Mouse (Mus musculus): ENCODE results near the gene Ttpal. TPM values are rescaled to one million over a fixed set of nuclear protein-coding genes. Genes with fewer than 3 reads are reported as not detected.

Gene Ttpal
- polyA plus RNA-seq (2015; fragmentation: Nextera tagmentation; extraction: Ambion mirVana), result 31.4 and 33.3 TPM in 2 replicates

DNA sequence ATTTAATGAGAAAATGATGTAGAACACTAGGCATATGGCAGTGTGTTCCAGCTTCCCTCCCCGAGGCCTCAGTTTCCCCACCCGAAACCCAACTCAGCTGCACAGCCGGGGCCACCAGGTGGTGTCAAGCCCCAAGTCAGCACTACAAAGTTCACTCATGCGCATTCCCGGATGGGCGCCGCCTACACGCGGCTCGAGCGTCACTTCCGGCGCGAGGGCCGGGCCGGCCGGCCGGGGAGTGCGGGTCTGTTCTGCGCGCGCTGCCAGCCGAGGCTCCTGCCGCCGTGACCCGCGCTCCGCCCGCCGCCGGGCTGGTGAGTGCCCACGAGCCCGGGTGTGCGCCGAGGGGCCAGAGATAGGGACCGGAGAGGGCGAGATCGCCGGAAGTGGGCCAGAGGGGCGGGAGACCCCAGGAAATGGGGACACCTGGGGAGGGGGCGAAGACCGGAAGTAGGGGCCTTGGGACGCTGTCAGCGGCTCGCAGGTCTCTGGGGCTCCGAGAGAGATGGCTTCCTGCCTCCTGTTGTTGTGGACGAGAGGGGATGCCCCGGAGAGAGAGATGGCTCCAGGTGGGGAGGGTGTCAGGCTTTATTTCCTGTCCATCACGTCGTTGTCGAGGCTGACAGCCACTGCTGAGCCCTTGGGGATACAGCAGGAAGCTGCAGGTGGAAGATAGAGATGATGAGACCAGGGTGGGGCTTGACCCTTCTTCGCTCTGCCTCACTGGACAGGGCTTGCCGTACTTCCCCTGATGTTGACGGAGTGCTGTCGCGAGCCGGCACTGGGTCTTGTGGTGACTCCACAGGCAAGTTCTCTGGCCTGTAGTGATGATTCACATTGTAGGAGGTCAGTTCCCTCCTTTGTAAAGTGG lies at the start of gene Ttpal:
TSS of gene Ttpal (plus strand) at position 214 of the 871 bp plus-strand sequence.
- ATAC-seq (ENCODE audit: insufficient read depth, low FRiP score), result peak; percentile 92
- H3K4me1 ChIP-seq (ENCODE audit: control insufficient read depth, insufficient read depth, low read length), result peaks cover 13% of the 10 kb centered on the region
- H3K9ac ChIP-seq (ENCODE audit: low read length), result peak within 1 kb of the TSS; percentile 90
- peak within 1 kb of the TSS; percentile 79 for H3K4me2 ChIP-seq (ENCODE audit: low read depth, low read length)
- WGBS, result under 1% methylated on average over 57 of the region's 57 CpGs
- peak within 1 kb of the TSS; percentile 74 for H3K27ac ChIP-seq (ENCODE audit: low read length)
- peak within 1 kb of the TSS; percentile 70 for H3K4me3 ChIP-seq (replicated peaks; ENCODE audit: low read length)
- no peaks in the 10 kb centered on the region for H3K27me3 ChIP-seq (ENCODE audit: control insufficient read depth, insufficient read depth, low read length)
- H3K36me3 ChIP-seq (ENCODE audit: control insufficient read depth, insufficient read depth, low read length), result no peaks in the 10 kb centered on the region
- no peaks in the 10 kb centered on the region for H3K9me3 ChIP-seq (replicated peaks; ENCODE audit: control insufficient read depth, low read length)

DNA sequence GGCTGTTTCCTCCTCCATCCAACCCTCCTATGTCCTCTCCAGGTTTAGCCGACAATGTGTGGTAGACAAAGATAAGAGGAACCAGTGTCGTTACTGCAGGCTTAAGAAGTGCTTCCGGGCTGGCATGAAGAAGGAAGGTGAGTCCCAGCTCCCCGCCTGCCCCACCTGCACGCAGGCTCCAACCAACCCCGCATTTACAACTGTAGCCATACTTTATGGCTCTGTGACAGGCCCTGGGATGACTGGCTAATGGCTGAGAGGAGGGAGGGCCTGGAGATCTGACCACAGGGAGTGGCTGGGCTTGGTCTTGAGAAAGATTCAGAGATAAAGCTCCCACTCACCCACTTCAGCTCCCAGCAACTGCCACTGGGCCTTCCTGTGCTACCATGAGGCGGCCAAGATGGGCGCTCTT lies 49.6 kb upstream of the Ttpal start:
- 60% methylated on average over 8 of the region's 8 CpGs for WGBS
- ATAC-seq (ENCODE audit: insufficient read depth, low FRiP score), result peak; percentile 74
- Histone ChIP-seq H3K9ac (ENCODE audit: low read length) (no peak overlapping the region), H3K36me3 (ENCODE audit: control insufficient read depth, insufficient read depth, low read length) (no peaks in the 10 kb centered on the region), H3K4me3 (replicated peaks; ENCODE audit: low read length) (no peak overlapping the region), H3K27ac (ENCODE audit: low read length) (0 out of 2 replicates have a peak overlapping the region, but pooled peaks have one; percentile 17), H3K27me3 (ENCODE audit: control insufficient read depth, insufficient read depth, low read length) (no peaks in the 10 kb centered on the region), H3K4me2 (ENCODE audit: low read depth, low read length) (no peak overlapping the region), H3K9me3 (replicated peaks; ENCODE audit: control insufficient read depth, low read length) (no peaks in the 10 kb centered on the region), H3K4me1 (ENCODE audit: control insufficient read depth, insufficient read depth, low read length) (0 out of 2 replicates have a peak, but pooled peaks cover 3% of the 10 kb centered on the region)

DNA sequence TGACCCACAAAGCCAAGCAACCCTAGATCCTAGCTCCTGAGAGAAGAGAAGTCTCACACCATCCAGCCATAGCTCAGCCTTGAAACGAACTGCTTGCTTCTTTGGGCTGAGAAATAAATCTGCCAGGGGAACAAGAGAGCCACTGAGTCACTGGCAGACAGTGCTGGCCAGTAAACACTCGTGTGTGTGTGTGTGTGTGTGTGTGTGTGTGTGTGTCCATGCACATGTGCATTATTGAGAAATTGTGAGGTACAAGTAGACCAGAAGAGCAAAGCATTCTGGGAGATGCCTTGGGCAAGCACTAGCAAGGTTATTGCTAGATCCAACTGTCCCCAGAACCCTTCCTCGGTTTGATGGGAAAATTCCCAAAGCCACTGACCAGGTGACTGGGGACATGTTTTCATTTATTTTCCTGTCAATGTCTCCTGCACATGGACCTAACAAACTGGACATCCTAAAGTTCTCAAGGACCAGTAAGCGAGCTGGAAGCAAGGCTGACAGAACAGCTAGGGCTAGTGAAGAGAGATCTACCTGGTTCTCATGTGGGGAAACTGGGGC lies 47.6 kb upstream of the Ttpal start:
- H3K4me2 ChIP-seq (ENCODE audit: low read depth, low read length), result no peak overlapping the region
- H3K36me3 ChIP-seq (ENCODE audit: control insufficient read depth, insufficient read depth, low read length), result no peaks in the 10 kb centered on the region
- no peak overlapping the region for H3K4me3 ChIP-seq (replicated peaks; ENCODE audit: low read length)
- no peaks in the 10 kb centered on the region for H3K27me3 ChIP-seq (ENCODE audit: control insufficient read depth, insufficient read depth, low read length)
- H3K9ac ChIP-seq (ENCODE audit: low read length), result no peak overlapping the region
- H3K27ac ChIP-seq (ENCODE audit: low read length), result no peak overlapping the region
- H3K4me1 ChIP-seq (ENCODE audit: control insufficient read depth, insufficient read depth, low read length), result 0 out of 2 replicates have a peak, but pooled peaks cover 3% of the 10 kb centered on the region
- no peak for ATAC-seq (ENCODE audit: insufficient read depth, low FRiP score)
- 73% methylated on average over 4 of the region's 4 CpGs for WGBS
- no peaks in the 10 kb centered on the region for H3K9me3 ChIP-seq (replicated peaks; ENCODE audit: control insufficient read depth, low read length)

DNA sequence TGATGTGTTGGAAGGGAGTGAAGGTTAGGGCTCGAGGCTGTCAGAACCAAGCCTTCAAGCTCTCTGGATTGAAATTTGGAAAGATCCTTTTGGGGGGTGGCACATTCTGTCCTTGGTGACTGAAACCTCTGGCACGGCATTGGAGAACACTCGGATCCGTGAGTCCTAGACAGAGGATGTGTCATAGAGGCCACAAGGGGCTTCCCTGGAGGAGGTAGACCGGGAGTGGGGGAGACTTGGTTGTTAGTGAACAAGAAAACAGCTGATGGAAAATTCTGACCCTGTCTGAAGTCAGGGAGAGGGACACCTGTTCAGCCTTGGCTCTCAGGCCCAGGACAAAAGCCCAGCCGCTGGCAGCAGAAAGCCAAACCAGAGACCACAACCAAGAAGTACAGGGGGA lies 47.1 kb upstream of the Ttpal start:
- Histone ChIP-seq H3K27me3 (ENCODE audit: control insufficient read depth, insufficient read depth, low read length) (no peaks in the 10 kb centered on the region), H3K4me2 (ENCODE audit: low read depth, low read length) (no peak overlapping the region), H3K4me3 (replicated peaks; ENCODE audit: low read length) (no peak overlapping the region), H3K27ac (ENCODE audit: low read length) (no peak overlapping the region), H3K36me3 (ENCODE audit: control insufficient read depth, insufficient read depth, low read length) (no peaks in the 10 kb centered on the region), H3K9me3 (replicated peaks; ENCODE audit: control insufficient read depth, low read length) (no peaks in the 10 kb centered on the region), H3K4me1 (ENCODE audit: control insufficient read depth, insufficient read depth, low read length) (0 out of 2 replicates have a peak, but pooled peaks cover 3% of the 10 kb centered on the region), H3K9ac (ENCODE audit: low read length) (no peak overlapping the region)
- ATAC-seq (ENCODE audit: insufficient read depth, low FRiP score), result no peak
- WGBS, result 60% methylated on average over 6 of the region's 6 CpGs

DNA sequence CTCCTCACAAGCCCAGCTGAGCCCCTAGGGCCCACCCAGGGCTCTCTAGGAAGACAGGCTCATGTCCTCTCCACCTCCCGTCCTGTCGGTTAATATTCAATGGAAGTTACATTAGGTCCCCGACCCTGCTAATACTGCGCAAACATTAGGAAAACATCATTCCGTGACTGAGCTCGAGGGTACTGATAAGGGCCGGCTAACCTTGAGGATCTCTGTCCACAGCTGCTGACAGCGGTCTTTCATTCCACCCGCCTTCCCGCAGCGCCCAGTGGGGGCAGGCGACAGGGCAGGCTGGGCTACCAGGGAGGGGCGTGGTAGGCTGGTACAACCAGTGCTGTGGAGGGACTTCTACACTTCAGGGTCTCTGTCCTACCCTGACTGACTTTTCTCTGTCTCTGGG lies 46.7 kb upstream of the Ttpal start:
- WGBS, result 43% methylated on average over 13 of the region's 13 CpGs
- Histone ChIP-seq H3K4me2 (ENCODE audit: low read depth, low read length) (no peak overlapping the region), H3K36me3 (ENCODE audit: control insufficient read depth, insufficient read depth, low read length) (no peaks in the 10 kb centered on the region), H3K27me3 (ENCODE audit: control insufficient read depth, insufficient read depth, low read length) (no peaks in the 10 kb centered on the region), H3K27ac (ENCODE audit: low read length) (no peak overlapping the region), H3K9ac (ENCODE audit: low read length) (no peak overlapping the region), H3K9me3 (replicated peaks; ENCODE audit: control insufficient read depth, low read length) (no peaks in the 10 kb centered on the region), H3K4me3 (replicated peaks; ENCODE audit: low read length) (no peak overlapping the region), H3K4me1 (ENCODE audit: control insufficient read depth, insufficient read depth, low read length) (0 out of 2 replicates have a peak, but pooled peaks cover 3% of the 10 kb centered on the region)
- ATAC-seq (ENCODE audit: insufficient read depth, low FRiP score), result no peak

DNA sequence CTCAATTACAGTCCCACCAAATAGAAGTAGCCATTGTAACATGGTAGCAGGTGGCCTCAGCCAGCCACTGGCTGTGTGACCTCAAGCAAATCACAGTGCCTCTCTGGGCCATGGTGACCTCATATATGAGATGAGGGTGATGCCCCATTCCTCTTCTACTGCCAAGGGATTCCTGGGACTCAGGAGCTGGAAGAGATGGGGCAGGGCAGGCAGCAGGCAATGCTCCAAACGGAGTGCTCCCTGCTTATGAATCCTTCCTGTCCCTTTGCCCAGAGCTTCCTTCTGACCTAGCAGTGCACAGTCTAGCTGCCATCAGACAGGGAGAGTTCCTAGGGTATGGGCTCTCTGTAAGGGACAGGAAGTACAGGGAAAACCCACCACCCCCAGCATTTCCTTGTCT lies 43.6 kb upstream of the Ttpal start:
- H3K27ac ChIP-seq (ENCODE audit: low read length), result no peak overlapping the region
- WGBS, result 78% methylated on average over 1 of the region's 1 CpGs

DNA sequence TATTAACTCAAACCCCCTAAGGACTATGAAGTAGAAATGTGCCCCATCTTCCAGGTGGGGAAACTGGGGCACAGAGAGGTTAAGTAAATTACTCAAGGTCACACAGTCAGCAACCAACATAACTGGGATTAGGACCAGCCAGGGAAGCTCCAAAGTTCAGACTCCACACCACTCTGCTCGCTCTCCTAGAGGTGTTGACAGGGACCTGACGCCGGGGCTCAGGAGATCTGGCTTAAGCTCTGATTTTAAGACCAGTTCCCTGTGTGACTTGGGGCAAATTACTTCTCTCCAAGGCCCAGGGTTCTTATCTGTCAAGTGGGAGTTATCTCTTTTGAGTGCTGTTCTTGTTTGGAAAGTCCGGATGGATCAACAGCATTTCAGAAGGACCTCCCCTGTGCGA lies 42.9 kb upstream of the Ttpal start:
- H3K9ac ChIP-seq (ENCODE audit: low read length), result no peak overlapping the region
- no peaks in the 10 kb centered on the region for H3K27me3 ChIP-seq (ENCODE audit: control insufficient read depth, insufficient read depth, low read length)
- 64% methylated on average over 5 of the region's 5 CpGs for WGBS
- H3K36me3 ChIP-seq (ENCODE audit: control insufficient read depth, insufficient read depth, low read length), result no peaks in the 10 kb centered on the region
- H3K4me1 ChIP-seq (ENCODE audit: control insufficient read depth, insufficient read depth, low read length), result no peaks in the 10 kb centered on the region
- no peak overlapping the region for H3K27ac ChIP-seq (ENCODE audit: low read length)
- no peak for ATAC-seq (ENCODE audit: insufficient read depth, low FRiP score)
- H3K4me3 ChIP-seq (replicated peaks; ENCODE audit: low read length), result no peak overlapping the region
- H3K4me2 ChIP-seq (ENCODE audit: low read depth, low read length), result no peak overlapping the region
- no peaks in the 10 kb centered on the region for H3K9me3 ChIP-seq (replicated peaks; ENCODE audit: control insufficient read depth, low read length)

More for the DNA sequence above, 43.6 kb upstream of the Ttpal start:
- H3K9ac ChIP-seq (ENCODE audit: low read length), result no peak overlapping the region
- no peak overlapping the region for H3K4me2 ChIP-seq (ENCODE audit: low read depth, low read length)
- H3K4me3 ChIP-seq (replicated peaks; ENCODE audit: low read length), result no peak overlapping the region
- ATAC-seq (ENCODE audit: insufficient read depth, low FRiP score), result no peak
- H3K4me1 ChIP-seq (ENCODE audit: control insufficient read depth, insufficient read depth, low read length), result no peaks in the 10 kb centered on the region
- H3K9me3 ChIP-seq (replicated peaks; ENCODE audit: control insufficient read depth, low read length), result no peaks in the 10 kb centered on the region
- no peaks in the 10 kb centered on the region for H3K36me3 ChIP-seq (ENCODE audit: control insufficient read depth, insufficient read depth, low read length)
- no peaks in the 10 kb centered on the region for H3K27me3 ChIP-seq (ENCODE audit: control insufficient read depth, insufficient read depth, low read length)

DNA sequence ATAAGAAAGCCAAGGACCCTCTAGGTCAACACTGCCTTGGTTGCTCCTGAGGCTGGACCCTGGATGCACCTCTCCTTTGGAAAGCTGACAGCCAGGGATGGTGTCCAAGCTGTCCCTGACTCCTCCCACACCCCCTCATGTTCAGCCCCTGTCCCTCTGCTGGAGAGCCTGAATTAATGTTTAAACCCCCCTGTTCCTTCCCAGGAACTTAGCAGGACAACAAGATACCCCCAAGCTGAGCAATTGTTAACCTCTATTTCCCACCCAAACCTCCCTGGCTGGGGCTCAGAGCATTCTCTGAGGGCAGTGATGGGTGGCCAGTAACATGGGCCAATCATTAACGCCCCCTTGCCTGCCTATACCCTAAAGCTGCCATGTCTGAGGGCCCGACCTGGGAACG lies 41.9 kb upstream of the Ttpal start:
- ATAC-seq (ENCODE audit: insufficient read depth, low FRiP score), result no peak
- no peaks in the 10 kb centered on the region for H3K4me1 ChIP-seq (ENCODE audit: control insufficient read depth, insufficient read depth, low read length)
- no peak overlapping the region for H3K27ac ChIP-seq (ENCODE audit: low read length)
- 81% methylated on average over 3 of the region's 3 CpGs for WGBS
- H3K4me2 ChIP-seq (ENCODE audit: low read depth, low read length), result no peak overlapping the region
- H3K27me3 ChIP-seq (ENCODE audit: control insufficient read depth, insufficient read depth, low read length), result no peaks in the 10 kb centered on the region
- H3K9me3 ChIP-seq (replicated peaks; ENCODE audit: control insufficient read depth, low read length), result no peaks in the 10 kb centered on the region
- no peaks in the 10 kb centered on the region for H3K36me3 ChIP-seq (ENCODE audit: control insufficient read depth, insufficient read depth, low read length)
- no peak overlapping the region for H3K9ac ChIP-seq (ENCODE audit: low read length)
- no peak overlapping the region for H3K4me3 ChIP-seq (replicated peaks; ENCODE audit: low read length)

DNA sequence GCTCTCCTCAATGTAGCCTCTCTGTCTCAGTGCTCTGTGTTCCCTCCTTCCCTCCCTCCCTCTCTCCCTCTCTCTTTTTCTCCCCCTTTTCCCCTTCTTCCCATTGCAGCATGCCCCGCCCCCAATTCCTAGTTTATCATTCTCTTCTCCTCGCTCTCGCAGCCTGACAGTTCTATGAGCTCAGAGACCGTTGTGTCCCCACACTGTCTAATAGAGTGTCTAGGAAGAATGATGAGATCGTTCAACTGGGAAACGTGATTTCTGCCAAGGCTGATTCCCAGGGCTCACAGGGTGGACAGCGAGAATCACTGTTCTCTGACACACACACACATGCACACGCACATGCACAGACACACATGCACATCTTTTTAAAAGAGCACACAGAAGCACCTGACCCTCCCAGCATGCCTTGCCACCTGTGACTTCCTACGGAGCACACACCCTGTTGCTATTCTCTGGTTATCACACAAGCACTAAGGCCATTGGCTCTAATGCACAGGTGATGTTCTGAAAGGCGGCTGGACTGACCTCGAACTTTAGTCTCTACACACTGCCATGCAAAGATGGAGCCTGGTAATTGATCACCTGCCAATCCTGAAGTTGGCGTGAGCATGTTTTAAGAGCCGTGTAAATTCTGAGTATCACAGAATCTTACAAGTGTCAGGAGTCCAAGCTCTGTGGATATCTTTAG lies 40.7 kb upstream of the Ttpal start:
- Histone ChIP-seq H3K9me3 (replicated peaks; ENCODE audit: control insufficient read depth, low read length) (no peaks in the 10 kb centered on the region), H3K4me1 (ENCODE audit: control insufficient read depth, insufficient read depth, low read length) (no peaks in the 10 kb centered on the region), H3K36me3 (ENCODE audit: control insufficient read depth, insufficient read depth, low read length) (no peaks in the 10 kb centered on the region), H3K4me2 (ENCODE audit: low read depth, low read length) (no peak overlapping the region), H3K27ac (ENCODE audit: low read length) (no peak overlapping the region), H3K9ac (ENCODE audit: low read length) (no peak overlapping the region), H3K27me3 (ENCODE audit: control insufficient read depth, insufficient read depth, low read length) (no peaks in the 10 kb centered on the region), H3K4me3 (replicated peaks; ENCODE audit: low read length) (no peak overlapping the region)
- no peak for ATAC-seq (ENCODE audit: insufficient read depth, low FRiP score)
- WGBS, result 65% methylated on average over 13 of the region's 13 CpGs

Data from stomach, embryonic 16.5 days (tissue).